Mouse (Mus musculus) stomach, embryonic 15.5 days (tissue): ENCODE results near the gene Ggt6. TPM values are rescaled to one million over a fixed set of nuclear protein-coding genes. Genes with fewer than 3 reads are reported as not detected.

Experiments used
- ATAC-seq: fragments of 200-750 bp; cut with Nextera tagmentation; 2 replicates; pipeline ENCODE4 v1.8.0; 2017; ENCODE audit warnings: low read depth, moderate number of reproducible peaks, moderate TSS enrichment; ENCODE audit not compliant: insufficient read depth, low FRiP score
- H3K27ac ChIP-seq: fragments of 300-500 bp; sonication (generic); 2 replicates; pipeline ENCODE4 v1.5.1; 2015; ENCODE audit warnings: mild to moderate bottlenecking, inconsistent platforms
- H3K27me3 ChIP-seq: fragments of 300-500 bp; sonication (generic); replicated peaks from 2 replicates; pipeline ENCODE4 v1.6.1; 2015; ENCODE audit warnings: inconsistent platforms
- H3K36me3 ChIP-seq: fragments of 300-500 bp; sonication (generic); 2 replicates; pipeline ENCODE4 v1.6.1; 2015; ENCODE audit warnings: inconsistent platforms
- H3K4me1 ChIP-seq: fragments of 300-500 bp; sonication (generic); 2 replicates; pipeline ENCODE4 v1.6.1; 2015; ENCODE audit warnings: inconsistent platforms
- H3K4me2 ChIP-seq: fragments of 300-500 bp; sonication (generic); 2 replicates; pipeline ENCODE4 v1.6.1; 2015; ENCODE audit warnings: mild to moderate bottlenecking, inconsistent platforms
- H3K4me3 ChIP-seq: fragments of 300-500 bp; sonication (generic); replicated peaks from 2 replicates; pipeline ENCODE4 v1.5.1; 2015; ENCODE audit warnings: inconsistent platforms
- H3K9ac ChIP-seq: fragments of 300-500 bp; sonication (generic); 2 replicates; pipeline ENCODE4 v1.6.1; 2015; ENCODE audit warnings: inconsistent platforms
- H3K9me3 ChIP-seq: fragments of 300-500 bp; sonication (generic); 2 replicates; pipeline ENCODE4 v1.6.1; 2016; ENCODE audit warnings: inconsistent platforms
- WGBS: fragments of 180-500 bp; shearing (Covaris S2); methylation state at CpG from one replicate; pipeline ENCODE4 v1.1.7; 2015; 5-methylcytosine and 5-hydroxymethylcytosine counted together
- polyA plus RNA-seq: library from polyadenylated mRNA; unstranded; fragments of >200 nt; fragmentation: Nextera tagmentation; extraction: Ambion mirVana; gene quantifications from 2 replicates; pipeline ENCODE4 v1.2.1, GENCODE M21; 2015

Ggt6 gene
- polyA plus RNA-seq, 1 experiment from 2014 or later: 4.7 TPM

DNA sequence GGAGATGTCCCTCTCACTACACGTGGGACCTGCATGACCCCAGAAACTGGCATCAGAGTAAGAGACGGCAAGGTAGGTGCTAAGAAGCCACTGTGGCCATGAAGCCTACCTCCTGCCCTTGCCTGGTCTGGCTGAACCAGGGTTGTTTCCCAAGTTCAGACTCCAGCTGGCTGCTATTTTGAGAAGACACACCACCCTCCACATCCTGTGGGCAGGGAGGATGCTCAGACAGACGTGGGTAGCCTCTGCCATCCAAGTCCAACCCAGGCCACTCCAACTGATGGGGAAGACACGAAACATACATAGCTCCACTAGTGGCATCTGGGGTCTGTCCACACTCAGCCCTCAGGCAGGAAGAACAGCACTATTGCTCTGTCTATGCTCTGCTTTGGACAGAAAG, 34.7 kb downstream of the Ggt6 start:
- H3K9me3 ChIP-seq: no peaks in the 10 kb centered on the region
- no peak overlapping the region for H3K4me2 ChIP-seq
- ATAC-seq: no peak
- no peaks in the 10 kb centered on the region for H3K36me3 ChIP-seq
- no peak overlapping the region for H3K4me3 ChIP-seq
- WGBS: 58% methylated on average over 4 of the region's 4 CpGs
- H3K4me1 ChIP-seq: peaks cover 57% of the 10 kb centered on the region
- no peaks in the 10 kb centered on the region for H3K27me3 ChIP-seq
- H3K9ac ChIP-seq: no peak overlapping the region
- H3K27ac ChIP-seq: peak overlapping the region; percentile 89; the same call in 1 of the 2 replicates

DNA sequence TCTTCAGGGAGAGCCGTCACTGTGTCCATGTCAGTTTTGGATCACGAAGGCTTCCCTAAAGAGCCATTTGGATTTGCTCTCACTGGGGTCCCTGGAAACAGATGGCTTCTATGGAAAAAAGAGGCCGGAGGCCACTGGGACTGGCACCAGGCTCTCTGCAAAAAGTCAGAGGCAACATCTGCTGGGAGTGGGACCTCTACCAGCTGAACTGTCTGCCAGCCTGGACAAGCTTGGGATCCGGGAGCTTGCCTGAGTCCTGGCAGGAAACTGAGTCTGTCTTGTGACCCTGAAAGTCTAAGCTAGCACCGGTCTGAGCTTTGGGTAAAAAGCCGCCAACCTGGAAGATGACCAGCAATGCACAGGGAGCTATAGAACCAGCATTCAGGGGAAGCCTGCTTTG, 36.1 kb downstream of the Ggt6 start:
- Histone ChIP-seq H3K27ac (peak overlapping the region; percentile 36; the same call in 1 of the 2 replicates), H3K27me3 (no peaks in the 10 kb centered on the region), H3K9me3 (no peaks in the 10 kb centered on the region), H3K36me3 (no peaks in the 10 kb centered on the region), H3K4me2 (no peak overlapping the region), H3K9ac (no peak overlapping the region), H3K4me3 (no peak overlapping the region), H3K4me1 (peaks cover 51% of the 10 kb centered on the region)
- ATAC-seq: no peak
- WGBS: 82% methylated on average over 6 of the region's 6 CpGs

DNA sequence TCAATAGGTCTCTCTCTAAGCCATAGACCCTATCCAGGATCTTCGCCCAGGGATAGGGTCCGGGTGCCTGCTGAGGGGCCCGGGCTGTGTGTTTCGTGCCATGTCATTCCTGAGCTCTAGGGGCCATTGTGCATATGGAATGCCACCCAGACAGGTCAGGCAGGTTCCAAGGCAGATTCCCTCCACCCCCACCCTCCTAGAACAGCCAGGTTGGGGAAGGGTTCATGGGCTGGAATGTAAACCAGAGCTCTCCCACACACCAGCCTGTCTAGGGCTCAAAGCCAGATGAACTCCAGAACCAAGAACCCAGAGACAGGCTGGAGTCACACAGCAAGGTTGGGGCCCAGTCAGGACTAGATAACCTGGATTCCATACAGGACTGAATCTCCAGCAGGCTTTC, 38.2 kb downstream of the Ggt6 start:
- no peak overlapping the region for H3K9ac ChIP-seq
- peaks cover 55% of the 10 kb centered on the region for H3K4me1 ChIP-seq
- no peaks in the 10 kb centered on the region for H3K27me3 ChIP-seq
- no peak overlapping the region for H3K4me2 ChIP-seq
- 0 out of 2 replicates have a peak, but pooled peaks have one; percentile 6 for ATAC-seq
- H3K36me3 ChIP-seq: no peaks in the 10 kb centered on the region
- H3K27ac ChIP-seq: peak overlapping the region; percentile 23; the same call in 1 of the 2 replicates
- WGBS: 63% methylated on average over 4 of the region's 4 CpGs
- no peak overlapping the region for H3K4me3 ChIP-seq
- H3K9me3 ChIP-seq: no peaks in the 10 kb centered on the region

DNA sequence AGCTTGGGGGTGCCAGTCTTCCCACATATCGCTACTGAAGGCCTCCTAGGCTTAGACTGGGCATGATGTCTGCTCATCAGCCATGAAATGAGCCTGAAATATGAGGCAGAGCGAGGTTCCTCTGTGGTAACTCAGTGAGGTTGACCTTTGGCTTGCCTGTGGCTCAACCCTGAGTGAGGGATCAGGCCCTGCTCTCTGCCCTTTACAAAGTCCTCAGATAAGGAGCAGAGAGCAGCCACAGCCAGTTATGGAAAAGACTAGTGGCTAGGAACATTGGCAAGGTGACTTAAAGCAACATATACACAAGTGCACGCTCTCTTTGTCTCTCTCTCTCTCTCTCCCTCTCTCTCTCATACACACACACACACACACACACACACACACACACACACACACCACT, 39.6 kb downstream of the Ggt6 start:
- H3K27me3 ChIP-seq: no peaks in the 10 kb centered on the region
- no peak overlapping the region for H3K4me3 ChIP-seq
- H3K36me3 ChIP-seq: no peaks in the 10 kb centered on the region
- no peak overlapping the region for H3K4me2 ChIP-seq
- 86% methylated on average over 3 of the region's 3 CpGs for WGBS
- H3K4me1 ChIP-seq: peaks cover 41% of the 10 kb centered on the region
- H3K9ac ChIP-seq: no peak overlapping the region
- 0 out of 2 replicates have a peak, but pooled peaks have one; percentile 10 for ATAC-seq
- H3K27ac ChIP-seq: no peak overlapping the region
- no peaks in the 10 kb centered on the region for H3K9me3 ChIP-seq

DNA sequence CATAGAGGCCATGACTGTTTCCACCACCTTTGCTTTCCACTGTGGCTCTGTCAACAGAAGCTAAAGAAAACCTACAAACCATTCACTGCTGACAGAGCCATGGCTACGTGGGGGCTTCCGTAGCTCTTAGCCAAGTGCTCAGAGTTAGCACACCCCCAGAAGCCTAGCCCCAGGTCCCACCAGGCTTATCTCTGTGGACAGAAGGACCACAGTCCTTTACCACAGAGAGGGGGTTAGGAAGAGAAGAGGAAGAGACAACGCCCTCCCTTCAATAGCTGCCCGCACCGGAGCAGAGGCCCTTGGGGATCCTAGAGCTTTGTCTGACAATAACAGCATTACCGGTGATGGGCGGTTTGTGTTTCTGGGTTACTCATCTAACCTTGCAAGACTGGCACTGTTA, 40.1 kb downstream of the Ggt6 start:
- no peaks in the 10 kb centered on the region for H3K9me3 ChIP-seq
- no peak overlapping the region for H3K9ac ChIP-seq
- H3K4me3 ChIP-seq: no peak overlapping the region
- ATAC-seq: no peak
- H3K27ac ChIP-seq: peak overlapping the region; percentile 51; the same call in 1 of the 2 replicates
- WGBS: 69% methylated on average over 7 of the region's 7 CpGs
- H3K27me3 ChIP-seq: no peaks in the 10 kb centered on the region
- peaks cover 36% of the 10 kb centered on the region for H3K4me1 ChIP-seq
- no peaks in the 10 kb centered on the region for H3K36me3 ChIP-seq
- no peak overlapping the region for H3K4me2 ChIP-seq

DNA sequence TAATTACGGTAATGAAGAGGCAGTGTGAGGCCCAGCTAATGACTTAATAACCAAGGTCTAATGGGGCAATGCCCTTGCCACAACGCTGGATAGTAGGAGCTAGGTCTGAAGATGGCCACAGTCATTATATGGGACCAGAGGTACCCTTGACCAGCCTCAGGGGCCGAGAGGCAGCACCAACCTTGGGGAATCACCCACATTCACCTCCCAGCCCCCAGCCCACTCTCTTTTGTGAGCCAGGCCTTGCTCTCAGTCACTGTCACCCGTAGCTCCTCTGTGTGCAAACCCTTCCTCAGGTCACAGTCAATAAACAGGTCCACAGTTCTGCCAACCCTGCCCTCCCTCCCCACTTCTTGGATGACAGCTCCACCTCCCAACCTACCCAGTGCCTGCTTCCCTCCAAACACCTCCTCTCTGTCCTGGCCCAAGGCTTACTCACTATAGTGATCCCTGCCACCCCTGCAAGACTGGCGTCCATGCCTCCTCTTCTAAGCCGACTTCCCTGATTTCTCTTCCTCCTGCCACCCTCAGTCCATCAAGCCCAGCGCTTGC, 40.8 kb downstream of the Ggt6 start:
- Histone ChIP-seq H3K27me3 (no peaks in the 10 kb centered on the region), H3K27ac (0 out of 2 replicates have a peak overlapping the region, but pooled peaks have one; percentile 21), H3K4me3 (no peak overlapping the region), H3K9me3 (no peaks in the 10 kb centered on the region), H3K9ac (no peak overlapping the region), H3K4me2 (no peak overlapping the region), H3K36me3 (no peaks in the 10 kb centered on the region), H3K4me1 (peaks cover 35% of the 10 kb centered on the region)
- WGBS: 71% methylated on average over 7 of the region's 7 CpGs
- no peak for ATAC-seq

DNA sequence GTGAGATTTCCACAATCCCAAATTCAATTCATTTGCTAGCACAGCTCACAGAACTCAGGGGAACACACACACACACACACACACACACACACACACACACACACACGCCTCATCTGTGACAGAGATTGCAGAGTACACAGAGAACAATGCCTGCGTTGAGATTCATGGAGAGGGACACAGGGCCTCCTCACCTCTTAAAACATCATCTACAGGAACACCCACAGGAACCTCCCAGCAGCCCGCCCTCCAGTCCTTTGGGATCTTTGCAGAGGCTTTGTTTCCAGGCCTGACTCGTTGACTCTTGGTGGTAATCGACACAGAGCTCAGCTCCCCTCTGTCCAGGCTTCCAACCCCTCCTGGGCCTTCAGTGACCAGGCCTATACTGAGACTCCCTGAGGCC, 41.9 kb downstream of the Ggt6 start:
- no peak overlapping the region for H3K4me2 ChIP-seq
- H3K27me3 ChIP-seq: no peaks in the 10 kb centered on the region
- H3K4me1 ChIP-seq: peaks cover 35% of the 10 kb centered on the region
- H3K9ac ChIP-seq: no peak overlapping the region
- ATAC-seq: no peak
- H3K9me3 ChIP-seq: no peaks in the 10 kb centered on the region
- peak overlapping the region; percentile 31; the same call in 1 of the 2 replicates for H3K27ac ChIP-seq
- no peaks in the 10 kb centered on the region for H3K36me3 ChIP-seq
- 33% methylated on average over 5 of the region's 5 CpGs for WGBS
- no peak overlapping the region for H3K4me3 ChIP-seq

DNA sequence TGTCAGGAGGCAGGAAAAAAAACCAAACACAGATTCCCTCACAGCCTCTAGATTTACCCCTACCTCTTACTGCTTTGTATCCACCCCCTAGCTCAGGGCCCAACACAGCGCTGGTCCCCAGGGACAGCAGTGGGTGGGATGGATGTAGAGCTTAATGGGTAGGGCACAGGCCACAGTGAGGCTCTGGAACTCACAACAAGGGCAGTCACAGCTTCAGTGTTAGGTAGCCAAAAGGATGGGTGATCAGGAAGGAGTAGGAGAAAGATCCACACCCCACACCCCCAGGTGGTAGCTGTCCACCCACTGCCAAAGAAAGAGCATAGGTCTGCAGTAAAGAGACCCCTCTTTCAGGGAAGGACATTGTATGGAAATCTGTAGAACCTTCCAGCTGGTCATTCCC, 42.3 kb downstream of the Ggt6 start:
- 70% methylated on average over 1 of the region's 1 CpGs for WGBS
- Histone ChIP-seq H3K4me3 (no peak overlapping the region), H3K27me3 (no peaks in the 10 kb centered on the region), H3K9me3 (no peaks in the 10 kb centered on the region), H3K36me3 (no peaks in the 10 kb centered on the region), H3K9ac (no peak overlapping the region), H3K27ac (peak overlapping the region; percentile 31; the same call in 1 of the 2 replicates), H3K4me2 (no peak overlapping the region), H3K4me1 (peaks cover 35% of the 10 kb centered on the region)
- no peak for ATAC-seq

DNA sequence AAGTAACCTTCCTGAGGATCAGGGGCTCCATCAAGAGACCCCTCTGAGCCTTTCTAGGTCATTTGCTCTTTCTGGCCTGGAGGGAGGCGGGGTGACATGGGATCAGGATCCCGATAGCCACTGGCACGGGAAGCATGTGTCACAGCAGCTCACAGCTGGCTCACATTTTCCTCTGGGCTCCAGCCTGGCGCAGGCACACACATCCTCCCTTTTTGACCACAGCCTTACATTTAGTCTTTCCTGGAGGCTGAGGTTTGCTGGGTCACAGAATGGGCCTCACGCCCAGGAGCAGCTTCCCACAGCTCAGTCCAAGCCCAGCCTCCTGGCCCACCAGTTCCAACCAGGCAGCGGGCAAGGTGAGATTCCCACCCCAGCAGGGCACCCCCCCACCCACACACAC, 42.9 kb downstream of the Ggt6 start:
- Histone ChIP-seq H3K27me3 (no peaks in the 10 kb centered on the region), H3K4me3 (no peak overlapping the region), H3K9me3 (no peaks in the 10 kb centered on the region), H3K27ac (peak overlapping the region; percentile 31; the same call in 1 of the 2 replicates), H3K4me1 (peaks cover 35% of the 10 kb centered on the region), H3K4me2 (no peak overlapping the region), H3K9ac (no peak overlapping the region), H3K36me3 (no peaks in the 10 kb centered on the region)
- ATAC-seq: no peak
- 80% methylated on average over 6 of the region's 6 CpGs for WGBS

DNA sequence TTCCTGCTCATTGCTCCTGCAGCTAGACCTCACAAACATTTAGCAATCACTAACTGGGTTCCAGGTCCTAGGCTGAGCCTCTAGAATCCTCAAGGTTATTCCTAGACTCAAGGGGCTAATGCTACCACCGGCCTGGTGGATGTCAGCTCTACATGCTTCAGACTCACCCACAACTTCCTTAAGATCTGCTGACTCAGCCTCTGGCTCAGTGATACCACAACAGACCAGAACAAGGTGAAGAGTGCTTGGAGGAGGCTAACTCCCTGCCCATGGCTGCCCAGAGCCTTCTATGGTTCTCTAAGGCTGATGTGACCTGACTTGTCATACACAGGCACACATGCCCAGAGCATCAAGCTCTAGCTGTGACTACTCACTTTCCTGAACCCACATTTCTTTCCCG, 44.2 kb downstream of the Ggt6 start:
- Histone ChIP-seq H3K4me3 (no peak overlapping the region), H3K9ac (no peak overlapping the region), H3K36me3 (no peaks in the 10 kb centered on the region), H3K27ac (no peak overlapping the region), H3K27me3 (no peaks in the 10 kb centered on the region), H3K9me3 (no peaks in the 10 kb centered on the region), H3K4me1 (peaks cover 25% of the 10 kb centered on the region), H3K4me2 (no peak overlapping the region)
- 82% methylated on average over 2 of the region's 2 CpGs for WGBS
- ATAC-seq: no peak

DNA sequence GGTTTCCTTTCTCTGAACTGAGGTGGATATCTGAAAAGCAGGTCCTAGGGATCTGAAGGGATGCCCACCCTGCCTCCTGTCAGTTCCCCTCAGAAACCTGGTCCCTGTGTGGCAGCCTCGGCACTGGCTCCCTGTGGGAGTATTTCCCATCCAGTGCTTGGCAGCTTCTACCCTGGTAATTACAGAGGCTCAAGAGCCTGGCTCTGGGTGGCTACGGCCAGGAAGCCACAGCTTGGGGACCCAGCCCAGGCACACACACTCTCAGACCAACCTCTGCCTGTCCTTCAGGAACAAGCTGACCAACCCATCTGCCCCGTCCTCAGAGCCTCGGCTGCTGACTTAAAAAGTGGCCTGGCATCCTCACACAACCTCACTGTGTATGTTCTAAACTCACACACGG, 46.0 kb downstream of the Ggt6 start:
- H3K27me3 ChIP-seq: no peaks in the 10 kb centered on the region
- no peak overlapping the region for H3K9ac ChIP-seq
- no peaks in the 10 kb centered on the region for H3K36me3 ChIP-seq
- no peak overlapping the region for H3K27ac ChIP-seq
- no peaks in the 10 kb centered on the region for H3K9me3 ChIP-seq
- no peak overlapping the region for H3K4me2 ChIP-seq
- peaks cover 15% of the 10 kb centered on the region for H3K4me1 ChIP-seq
- 66% methylated on average over 5 of the region's 5 CpGs for WGBS
- H3K4me3 ChIP-seq: no peak overlapping the region
- no peak for ATAC-seq

DNA sequence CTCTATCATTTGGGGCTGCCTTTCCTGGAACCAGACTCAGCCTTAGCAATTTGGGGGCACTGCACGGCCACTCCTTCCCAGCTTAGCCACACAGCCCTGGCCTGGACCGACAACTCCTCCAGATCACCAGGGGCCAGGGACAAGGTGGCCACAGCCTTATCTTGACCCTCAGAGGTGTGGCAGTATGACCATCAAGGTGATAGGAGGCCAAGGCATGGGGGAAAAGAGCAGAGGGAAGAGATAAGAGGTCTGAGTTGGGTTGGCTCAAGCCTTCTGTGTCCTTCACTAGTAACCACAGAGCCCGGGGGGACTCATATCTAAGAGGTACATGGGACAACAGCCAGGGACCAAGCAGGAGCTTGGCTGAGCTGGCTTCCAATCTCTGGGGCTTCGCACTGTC, 46.6 kb downstream of the Ggt6 start:
- Histone ChIP-seq H3K9ac (no peak overlapping the region), H3K4me1 (peaks cover 12% of the 10 kb centered on the region), H3K27me3 (no peaks in the 10 kb centered on the region), H3K9me3 (no peaks in the 10 kb centered on the region), H3K4me2 (no peak overlapping the region), H3K27ac (no peak overlapping the region), H3K36me3 (no peaks in the 10 kb centered on the region), H3K4me3 (no peak overlapping the region)
- 78% methylated on average over 4 of the region's 4 CpGs for WGBS
- ATAC-seq: no peak

DNA sequence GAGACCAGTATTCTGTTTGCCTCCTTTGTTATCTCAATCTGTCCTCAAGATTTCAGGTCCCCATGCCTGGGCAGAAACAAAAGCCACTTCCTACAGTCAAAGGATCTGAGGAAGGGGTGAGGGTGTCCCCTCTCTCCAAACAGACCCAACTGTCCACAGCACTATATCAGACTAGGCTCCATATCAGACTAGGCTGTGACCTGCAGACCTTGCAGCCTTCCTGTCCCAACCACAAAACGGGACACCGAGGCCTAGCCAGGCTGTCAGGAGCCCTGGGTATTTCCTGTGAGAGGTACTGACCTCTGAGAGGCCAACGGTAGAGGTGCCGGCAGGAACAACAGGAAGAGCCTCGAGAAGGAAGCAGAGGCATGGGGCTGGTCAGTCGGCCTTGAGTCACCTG, 49.2 kb downstream of the Ggt6 start:
- no peaks in the 10 kb centered on the region for H3K9me3 ChIP-seq
- H3K4me3 ChIP-seq: no peak overlapping the region
- WGBS: 42% methylated on average over 6 of the region's 6 CpGs
- no peak overlapping the region for H3K4me2 ChIP-seq
- H3K27me3 ChIP-seq: peaks cover 20% of the 10 kb centered on the region
- H3K4me1 ChIP-seq: peaks cover 11% of the 10 kb centered on the region
- ATAC-seq: no peak
- H3K36me3 ChIP-seq: no peaks in the 10 kb centered on the region
- H3K27ac ChIP-seq: no peak overlapping the region
- H3K9ac ChIP-seq: no peak overlapping the region
